In the genomic region with DNA sequence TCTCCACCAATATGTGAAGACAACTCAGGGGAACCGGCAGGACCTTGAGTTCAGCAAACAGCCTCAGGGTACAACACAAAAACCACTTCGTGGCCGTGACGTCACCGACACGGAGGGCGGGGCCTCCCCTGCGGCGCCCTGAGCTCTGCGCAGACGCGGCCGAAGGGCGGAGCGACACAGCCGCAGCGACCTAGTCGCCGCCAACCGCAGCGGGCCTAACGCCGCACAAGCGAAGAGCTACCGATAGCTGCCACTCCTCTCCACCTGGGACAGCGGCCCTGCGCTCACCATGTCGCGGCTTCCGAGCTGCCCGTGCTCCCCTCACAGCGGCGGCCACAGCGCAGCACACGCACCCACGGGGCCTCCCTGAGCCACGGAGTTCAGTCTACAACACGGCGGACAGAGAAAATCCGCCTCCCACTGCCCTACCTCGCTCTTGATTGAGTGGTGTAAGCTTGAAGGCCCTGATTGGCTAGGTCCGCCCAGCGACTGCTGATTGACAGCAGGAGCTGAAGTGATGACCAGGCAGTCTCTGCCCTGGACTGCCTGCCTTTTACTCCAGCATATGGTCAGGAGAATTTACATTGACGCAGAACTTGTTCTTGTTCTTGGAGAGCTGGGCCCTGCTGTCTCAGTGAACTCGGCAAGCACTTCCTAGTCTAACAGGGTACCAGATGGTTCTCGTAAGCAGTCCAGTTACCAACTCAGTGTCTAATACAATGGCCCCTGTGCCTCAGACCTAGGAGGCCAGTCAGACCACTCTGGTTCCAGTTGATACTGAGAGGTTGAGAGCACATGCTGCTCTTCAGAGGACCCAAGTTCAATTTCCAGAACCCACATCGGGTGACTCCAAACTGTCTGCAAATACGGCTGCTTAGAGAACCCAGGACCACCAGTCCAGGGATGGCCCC, we compare ENCODE assay signal across 8 mouse cellular contexts. TPM values are rescaled to one million over a fixed set of nuclear protein-coding genes. Genes with fewer than 3 reads are reported as not detected.
DNase-seq lines count a peak whose midpoint lies in the region; ATAC-seq lines count a peak whose summit lies in the region.

A gene (minus strand): TSS at position 427 of the 911 bp plus-strand sequence.

- no peaks in the 10 kb centered on the region for H3K9me3 ChIP-seq in hindbrain, embryonic 11.5 days (ENCODE audit: control insufficient read depth, low read length)

- DNase-seq in Muller cell, postnatal 12 days (ENCODE audit: inconsistent ontology term), result peak; percentile 97
- DNase-seq in cerebellum, adult 9-11 months, result peak; percentile 96
- DNase-seq in frontal cortex, adult 2 months (ENCODE audit: extremely low spot score in 1 of 2, low spot score in 1 of 2), result peak; percentile 90 to 95
- peak; percentile 96 for DNase-seq in hindbrain, embryonic 11.5 days (ENCODE audit: low spot score)
- peak; percentile 93 to 96 for DNase-seq in layer of hippocampus, postnatal 10 days (ENCODE audit: low spot score in 2 of 2)
- peak; percentile 96 for DNase-seq in lung, postnatal 10 days
- peak; percentile 95 for DNase-seq in ovary, postnatal 36 days (ENCODE audit: low spot score)
- DNase-seq in thymus, postnatal 25 days, result peak; percentile 98

- H3K36me3 ChIP-seq in hindbrain, embryonic 11.5 days (ENCODE audit: control insufficient read depth, insufficient read depth, low read length), result no peaks in the 10 kb centered on the region

- H3K4me1 ChIP-seq in hindbrain, embryonic 11.5 days (replicated peaks; ENCODE audit: control insufficient read depth, insufficient read depth, low read length), result no peaks in the 10 kb centered on the region

- H3K27me3 ChIP-seq in hindbrain, embryonic 11.5 days (ENCODE audit: control insufficient read depth, insufficient read depth, low read length), result no peaks in the 10 kb centered on the region

- peak; percentile 99 for ATAC-seq in hindbrain, embryonic 11.5 days (ENCODE audit: low FRiP score)

- peak within 1 kb of the TSS; percentile 94 for H3K27ac ChIP-seq in hindbrain, embryonic 11.5 days (ENCODE audit: low read depth, low read length)

- H3K4me3 ChIP-seq in hindbrain, embryonic 11.5 days (ENCODE audit: low read depth, low read length), result peak within 1 kb of the TSS; percentile 55

- H3K4me2 ChIP-seq in hindbrain, embryonic 11.5 days (replicated peaks; ENCODE audit: low read depth, low read length), result peak within 1 kb of the TSS; percentile 8

- 3% methylated on average over 48 of the region's 48 CpGs for WGBS in hindbrain, embryonic 11.5 days

- H3K9ac ChIP-seq in hindbrain, embryonic 11.5 days (ENCODE audit: low read depth, low read length), result peak within 1 kb of the TSS; percentile 66

RNA-seq across cellular contexts. Expression of the gene that starts here (rescaled TPM):
- 6.9 and 7.4 TPM in 2 replicates for polyA plus RNA-seq in frontal cortex, adult 2 months (2012; rRNA removed)
- 7.2 and 9.2 TPM in 2 replicates for polyA plus RNA-seq in hindbrain, embryonic 11.5 days (2014; fragmentation: Nextera tagmentation; extraction: Ambion mirVana)
- 1 to 10 TPM; 4.7 to 6.7 TPM for total RNA-seq in layer of hippocampus, postnatal 10 days (2021)

Comparison
In these comparisons a context has a peak if more than half of its experiments do, and no peak if none do; other contexts are left out.
1. Peak in every context shown above with its lines: DNase-seq, ATAC-seq, H3K4me3 ChIP-seq and H3K27ac ChIP-seq.